Mouse (Mus musculus): Measurements from ENCODE around the gene Mfrp. TPM values are rescaled to one million over a fixed set of nuclear protein-coding genes. Genes with fewer than 3 reads are reported as not detected.
A peak's percentile ranks its signal among the peaks of the same experiment; 100 is the strongest.

The Mfrp gene
- polyA plus RNA-seq (2016; fragmentation: Nextera tagmentation; extraction: Ambion mirVana): 0.21 TPM in 1 of 2 replicates, not detected in the other

- WGBS: 74% methylated on average over 9 of the region's 9 CpGs
- Histone ChIP-seq H3K27ac (no peak within 1 kb of the TSS), H3K36me3 (peaks cover 22% of the 10 kb centered on the region), H3K9me3 (no peaks in the 10 kb centered on the region), H3K27me3 (ENCODE audit: insufficient read depth, poor library complexity, severe bottlenecking) (no peaks in the 10 kb centered on the region), H3K4me3 (no peak within 1 kb of the TSS), H3K4me1 (peaks cover 24% of the 10 kb centered on the region)
- no peak for DNase-seq (ENCODE audit: low spot score)
Measured at GRCm38 (mm10) chr9:44101490-44101889, at the start of gene Mfrp. TSS of gene Mfrp (plus strand) at chr9:44101729.

DNA sequence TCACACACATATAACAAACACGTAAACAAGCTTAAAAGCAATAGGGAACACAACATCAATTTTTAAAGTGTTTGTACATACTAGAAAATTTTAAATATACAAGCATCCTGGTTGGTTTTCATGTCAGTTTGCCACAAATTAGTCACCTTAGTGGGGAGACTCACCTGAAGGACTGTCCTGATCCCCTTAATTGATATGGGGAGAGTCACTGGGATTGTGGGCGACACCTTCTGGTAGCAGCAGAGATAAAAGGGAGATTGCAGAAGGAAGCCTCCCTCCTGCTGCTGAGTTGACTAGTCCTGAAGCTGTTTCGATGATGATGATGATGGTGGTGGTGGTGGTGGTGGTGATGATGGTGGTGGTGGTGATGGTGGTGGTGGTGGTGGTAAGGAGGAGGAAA lies 48.7 kb upstream of the Mfrp start:
- Histone ChIP-seq H3K27me3 (ENCODE audit: insufficient read depth, poor library complexity, severe bottlenecking) (peaks cover 21% of the 10 kb centered on the region), H3K36me3 (no peaks in the 10 kb centered on the region), H3K9me3 (no peaks in the 10 kb centered on the region), H3K27ac (no peak overlapping the region), H3K4me1 (0 out of 2 replicates have a peak, but pooled peaks cover 5% of the 10 kb centered on the region), H3K4me3 (no peak overlapping the region)
- DNase-seq (ENCODE audit: low spot score): no peak
- WGBS: 55% methylated on average over 3 of the region's 3 CpGs

DNA sequence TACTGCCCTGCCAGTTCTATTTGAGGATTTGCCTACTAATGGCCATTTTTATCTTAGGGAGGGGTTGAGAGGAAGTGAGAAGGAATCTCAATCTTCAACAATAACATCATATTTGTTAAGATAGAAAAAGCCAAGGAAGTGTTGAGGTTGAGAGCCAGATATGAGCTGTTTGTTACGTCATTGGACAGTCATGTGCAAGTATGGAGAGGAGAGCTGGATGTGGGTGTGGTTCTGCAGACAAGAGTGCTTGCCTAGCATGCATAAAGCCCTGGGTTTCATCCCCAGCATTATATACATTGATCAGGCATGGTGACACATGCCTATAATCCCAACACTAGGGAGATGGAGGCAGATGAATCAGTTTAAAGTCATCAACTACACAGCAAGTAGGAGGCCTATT lies 47.6 kb upstream of the Mfrp start:
- Histone ChIP-seq H3K27ac (no peak overlapping the region), H3K36me3 (no peaks in the 10 kb centered on the region), H3K9me3 (no peaks in the 10 kb centered on the region), H3K4me3 (no peak overlapping the region), H3K4me1 (no peaks in the 10 kb centered on the region), H3K27me3 (ENCODE audit: insufficient read depth, poor library complexity, severe bottlenecking) (peaks cover 14% of the 10 kb centered on the region; the same call in 1 of the 2 replicates)
- DNase-seq (ENCODE audit: low spot score): no peak
- WGBS: 50% methylated on average over 1 of the region's 1 CpGs

- Histone ChIP-seq H3K27me3 (ENCODE audit: insufficient read depth, poor library complexity, severe bottlenecking) (peaks cover 18% of the 10 kb centered on the region; the same call in 1 of the 2 replicates), H3K27ac (no peak overlapping the region), H3K9me3 (no peaks in the 10 kb centered on the region), H3K4me1 (no peaks in the 10 kb centered on the region), H3K36me3 (no peaks in the 10 kb centered on the region), H3K4me3 (no peak overlapping the region)
- WGBS: 65% methylated on average over 6 of the region's 6 CpGs
- no peak for DNase-seq (ENCODE audit: low spot score)
Measured at GRCm38 (mm10) chr9:44058606-44059005, 42.9 kb upstream of the Mfrp start.

DNA sequence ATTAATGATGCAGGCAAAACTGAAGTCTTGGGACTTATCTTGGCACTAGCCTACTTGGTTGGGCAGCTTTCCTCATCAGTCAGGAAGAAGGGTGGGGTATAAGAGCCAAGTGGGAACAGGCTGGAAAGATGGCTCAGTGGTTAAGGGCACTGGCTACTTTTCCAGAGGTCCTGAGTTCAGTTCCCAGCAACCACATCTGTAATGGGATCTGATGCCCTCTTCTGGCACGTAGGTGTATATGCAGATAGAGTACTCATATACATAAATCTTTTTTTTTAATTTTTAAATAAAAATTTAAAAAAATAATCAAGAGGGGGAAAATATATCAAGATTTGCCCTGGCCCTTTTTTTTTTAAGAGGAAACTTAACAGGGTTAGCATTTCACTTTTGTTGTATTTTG lies 36.4 kb upstream of the Mfrp start:
- Histone ChIP-seq H3K27ac (no peak overlapping the region), H3K4me1 (peaks cover 25% of the 10 kb centered on the region), H3K4me3 (no peak overlapping the region), H3K27me3 (ENCODE audit: insufficient read depth, poor library complexity, severe bottlenecking) (0 out of 2 replicates have a peak, but pooled peaks cover 6% of the 10 kb centered on the region), H3K36me3 (no peaks in the 10 kb centered on the region), H3K9me3 (no peaks in the 10 kb centered on the region)
- WGBS: 33% methylated on average over 1 of the region's 1 CpGs
- no peak for DNase-seq (ENCODE audit: low spot score)

- Histone ChIP-seq H3K4me1 (peaks cover 41% of the 10 kb centered on the region), H3K27ac (peak within 1 kb of the TSS; percentile 80), H3K9me3 (no peaks in the 10 kb centered on the region), H3K27me3 (ENCODE audit: insufficient read depth, poor library complexity, severe bottlenecking) (no peaks in the 10 kb centered on the region), H3K4me3 (peak within 1 kb of the TSS; percentile 61), H3K36me3 (no peaks in the 10 kb centered on the region)
- peak; percentile 99 for DNase-seq (ENCODE audit: low spot score)
- WGBS: 0% methylated on average over 38 of the region's 38 CpGs
Measured at GRCm38 (mm10) chr9:44066785-44067225, 34.7 kb upstream of the Mfrp start, which contains the start of gene Usp2. TSS of gene Usp2 (plus strand) at chr9:44067021.

GRCm38 (mm10) chr9:44067241-44067959 lies 34.1 kb upstream of the Mfrp start:
- H3K9me3 ChIP-seq: no peaks in the 10 kb centered on the region
- no peaks in the 10 kb centered on the region for H3K36me3 ChIP-seq
- peak overlapping the region; percentile 61 for H3K4me3 ChIP-seq
- DNase-seq (ENCODE audit: low spot score): no peak
- H3K27ac ChIP-seq: peak overlapping the region; percentile 80
- H3K4me1 ChIP-seq: peaks cover 47% of the 10 kb centered on the region
- 4% methylated on average over 15 of the region's 15 CpGs for WGBS
- H3K27me3 ChIP-seq (ENCODE audit: insufficient read depth, poor library complexity, severe bottlenecking): no peaks in the 10 kb centered on the region

GRCm38 (mm10) chr9:44067960-44068330 lies 33.6 kb upstream of the Mfrp start:
- H3K27ac ChIP-seq: peak overlapping the region; percentile 80
- peak overlapping the region; percentile 61 for H3K4me3 ChIP-seq
- H3K4me1 ChIP-seq: peaks cover 53% of the 10 kb centered on the region

GRCm38 (mm10) chr9:44069252-44069651 lies 32.3 kb upstream of the Mfrp start:
- H3K27ac ChIP-seq: peak overlapping the region; percentile 90
- H3K4me3 ChIP-seq: peak overlapping the region; percentile 56
- no peaks in the 10 kb centered on the region; the same call in 1 of the 2 replicates for H3K36me3 ChIP-seq
- WGBS: 2% methylated on average over 7 of the region's 7 CpGs
- H3K9me3 ChIP-seq: no peaks in the 10 kb centered on the region
- no peak for DNase-seq (ENCODE audit: low spot score)
- peaks cover 60% of the 10 kb centered on the region for H3K4me1 ChIP-seq
- H3K27me3 ChIP-seq (ENCODE audit: insufficient read depth, poor library complexity, severe bottlenecking): no peaks in the 10 kb centered on the region

More at GRCm38 (mm10) chr9:44067960-44068330, 33.6 kb upstream of the Mfrp start:
- 54% methylated on average over 6 of the region's 6 CpGs for WGBS
- H3K9me3 ChIP-seq: no peaks in the 10 kb centered on the region
- H3K27me3 ChIP-seq (ENCODE audit: insufficient read depth, poor library complexity, severe bottlenecking): no peaks in the 10 kb centered on the region
- no peak for DNase-seq (ENCODE audit: low spot score)
- H3K36me3 ChIP-seq: no peaks in the 10 kb centered on the region

DNA sequence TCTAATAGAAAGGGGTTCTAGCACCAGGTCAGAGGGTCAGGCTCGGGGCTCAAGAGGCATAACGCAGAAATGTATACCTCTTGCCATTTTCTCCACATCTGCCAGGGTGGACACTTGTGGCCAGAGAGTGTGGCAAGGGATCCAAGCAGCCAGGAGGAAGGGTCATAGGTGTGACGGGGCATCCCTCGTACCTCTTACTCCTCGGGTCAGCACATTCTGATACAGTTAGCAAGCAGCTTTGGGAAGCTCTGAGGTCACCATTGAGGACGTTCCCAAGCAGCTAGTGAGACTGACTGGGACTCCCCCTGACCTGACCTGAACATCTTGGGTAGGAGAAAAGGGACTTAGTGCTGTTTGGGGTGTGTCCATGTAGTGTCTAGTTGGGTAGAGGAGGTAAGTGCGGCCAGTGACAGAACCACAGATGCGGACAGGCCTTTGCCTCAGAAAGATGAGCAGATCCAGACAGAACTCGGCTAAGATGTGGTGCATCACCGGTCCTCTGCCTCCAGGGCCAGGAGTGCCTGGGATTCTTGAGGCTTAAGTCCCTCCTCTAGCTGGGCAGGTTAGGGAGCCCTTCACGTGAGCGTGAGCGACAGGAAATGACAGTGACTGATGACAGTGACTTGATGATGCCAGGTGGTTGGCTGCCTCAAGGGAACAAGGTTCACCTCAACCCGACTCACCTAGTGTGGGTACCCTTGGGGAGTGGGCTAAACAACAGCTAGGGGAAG lies 31.3 kb upstream of the Mfrp start:
- H3K27me3 ChIP-seq (ENCODE audit: insufficient read depth, poor library complexity, severe bottlenecking): no peaks in the 10 kb centered on the region
- H3K36me3 ChIP-seq: peaks cover 3% of the 10 kb centered on the region; the same call in 1 of the 2 replicates
- peak overlapping the region; percentile 56 for H3K4me3 ChIP-seq
- DNase-seq (ENCODE audit: low spot score): no peak
- 30% methylated on average over 14 of the region's 14 CpGs for WGBS
- peaks cover 64% of the 10 kb centered on the region for H3K4me1 ChIP-seq
- peak overlapping the region; percentile 90 for H3K27ac ChIP-seq
- H3K9me3 ChIP-seq: no peaks in the 10 kb centered on the region

GRCm38 (mm10) chr9:44070844-44071231 lies 30.7 kb upstream of the Mfrp start:
- no peaks in the 10 kb centered on the region for H3K27me3 ChIP-seq (ENCODE audit: insufficient read depth, poor library complexity, severe bottlenecking)
- no peak for DNase-seq (ENCODE audit: low spot score)
- H3K36me3 ChIP-seq: peaks cover 9% of the 10 kb centered on the region
- H3K4me1 ChIP-seq: peaks cover 69% of the 10 kb centered on the region
- H3K9me3 ChIP-seq: no peaks in the 10 kb centered on the region
- peak overlapping the region; percentile 56 for H3K4me3 ChIP-seq
- H3K27ac ChIP-seq: peak overlapping the region; percentile 90
- WGBS: 17% methylated on average over 8 of the region's 8 CpGs

DNA sequence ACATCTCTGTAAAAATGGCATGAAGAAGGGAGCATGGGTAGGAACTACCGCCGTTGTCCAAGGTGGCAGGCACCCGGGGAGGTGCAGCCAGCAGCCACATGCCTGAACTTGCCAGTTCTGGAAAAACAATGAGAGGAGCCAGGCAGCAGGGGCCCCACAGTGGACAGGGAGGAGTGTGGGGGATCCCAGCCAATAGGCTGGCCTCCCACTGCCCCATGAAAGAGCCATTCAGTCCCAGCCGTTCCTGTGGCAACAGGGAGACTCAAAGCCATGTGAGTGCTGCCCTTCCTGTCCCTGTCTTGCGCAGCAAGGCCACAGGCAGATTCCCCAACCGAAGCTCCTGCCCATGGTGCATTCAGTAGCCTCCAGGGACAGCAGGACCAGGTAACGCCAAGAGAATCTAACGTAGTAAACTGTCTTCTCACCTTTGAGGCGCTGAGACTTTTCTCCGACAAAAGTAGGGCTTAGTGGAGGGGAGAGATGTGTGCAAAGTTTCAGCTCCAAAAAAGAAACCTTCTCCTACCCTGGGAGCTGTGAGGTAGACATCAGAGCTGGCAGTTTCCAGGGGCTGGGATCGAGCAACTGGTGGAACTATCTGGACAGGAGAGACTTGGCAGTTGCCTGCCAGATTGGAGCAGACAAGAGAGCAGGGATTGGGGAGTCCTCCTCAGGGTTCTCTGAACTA lies 29.5 kb upstream of the Mfrp start:
- WGBS: 28% methylated on average over 11 of the region's 11 CpGs
- H3K9me3 ChIP-seq: no peaks in the 10 kb centered on the region
- DNase-seq (ENCODE audit: low spot score): peak; percentile 86
- peak overlapping the region; percentile 77 for H3K27ac ChIP-seq
- H3K36me3 ChIP-seq: peaks cover 13% of the 10 kb centered on the region
- peak overlapping the region; percentile 12; the same call in 1 of the 2 replicates for H3K4me3 ChIP-seq
- H3K27me3 ChIP-seq (ENCODE audit: insufficient read depth, poor library complexity, severe bottlenecking): no peaks in the 10 kb centered on the region
- H3K4me1 ChIP-seq: peaks cover 81% of the 10 kb centered on the region

GRCm38 (mm10) chr9:44072599-44072915 lies 29.0 kb upstream of the Mfrp start:
- WGBS: 24% methylated on average over 4 of the region's 4 CpGs

More at GRCm38 (mm10) chr9:44072599-44072915, 29.0 kb upstream of the Mfrp start:
- no peak for DNase-seq (ENCODE audit: low spot score)
- peak overlapping the region; percentile 12; the same call in 1 of the 2 replicates for H3K4me3 ChIP-seq
- H3K27me3 ChIP-seq (ENCODE audit: insufficient read depth, poor library complexity, severe bottlenecking): no peaks in the 10 kb centered on the region
- no peaks in the 10 kb centered on the region for H3K9me3 ChIP-seq
- peaks cover 82% of the 10 kb centered on the region for H3K4me1 ChIP-seq
- peak overlapping the region; percentile 77 for H3K27ac ChIP-seq
- peaks cover 14% of the 10 kb centered on the region for H3K36me3 ChIP-seq

Measured in heart, embryonic 10.5 days (tissue).